Mouse (Mus musculus): Measurements from ENCODE around the gene Insm1. TPM values are rescaled to one million over a fixed set of nuclear protein-coding genes. Genes with fewer than 3 reads are reported as not detected.

Gene Insm1
- polyA plus RNA-seq, 1 experiment = 1.2 TPM

GRCm38 (mm10) chr2:146259787-146260560 is 38.3 kb downstream of the Insm1 start:
- DNase-seq (ENCODE audit: low read depth, low spot score) = no peak
- WGBS = 84% methylated on average over 18 of the region's 18 CpGs

GRCm38 (mm10) chr2:146261146-146261545 is 39.4 kb downstream of the Insm1 start:
- no peak for DNase-seq (ENCODE audit: low read depth, low spot score)
- 89% methylated on average over 4 of the region's 4 CpGs for WGBS

- no peak for DNase-seq (ENCODE audit: low read depth, low spot score)
- WGBS = 82% methylated on average over 10 of the region's 10 CpGs
Measured at GRCm38 (mm10) chr2:146262215-146262614, 40.5 kb downstream of the Insm1 start.

DNA sequence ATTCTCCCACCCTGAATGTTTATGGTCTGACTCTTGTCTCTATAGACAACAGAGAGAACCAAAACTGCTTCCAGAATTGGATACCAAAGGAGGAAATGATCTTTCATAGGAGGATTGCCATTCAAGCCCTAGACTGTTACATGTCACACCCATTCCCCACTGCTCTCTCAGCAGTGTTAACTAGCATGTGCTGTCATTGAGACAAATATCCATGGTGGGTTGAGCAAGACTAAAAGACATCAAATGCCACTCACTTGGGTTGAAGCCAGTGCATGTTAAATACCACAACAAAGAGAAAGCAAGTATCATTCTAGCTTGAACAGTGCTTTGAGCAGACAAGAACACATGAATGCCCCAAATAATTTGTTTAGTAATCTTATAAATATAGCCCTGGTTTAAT is 41.2 kb downstream of the Insm1 start:
- no peak for DNase-seq (ENCODE audit: low read depth, low spot score)

- DNase-seq (ENCODE audit: low read depth, low spot score) = no peak
- WGBS = 53% methylated on average over 4 of the region's 4 CpGs
Measured at GRCm38 (mm10) chr2:146265045-146265444, 43.3 kb downstream of the Insm1 start.

DNA sequence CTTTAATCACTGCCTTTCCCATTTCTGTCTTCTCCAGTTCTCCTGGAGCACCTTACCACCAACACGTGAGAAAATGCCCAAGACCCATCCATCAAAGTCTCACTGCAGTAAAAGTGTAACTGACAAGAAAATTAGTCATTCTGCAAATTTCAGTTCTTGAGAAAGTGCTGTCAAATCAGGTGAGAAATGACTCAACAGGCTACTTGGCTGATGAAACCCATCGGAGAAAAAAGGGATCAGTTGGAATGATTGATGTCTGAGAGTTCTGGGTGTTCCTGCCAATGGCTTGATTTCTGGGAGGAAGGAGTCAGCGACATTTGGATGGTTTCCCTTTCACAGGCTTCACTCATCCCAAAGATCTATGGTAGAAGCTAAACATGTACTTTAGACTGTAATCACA is 44.8 kb downstream of the Insm1 start:
- 84% methylated on average over 3 of the region's 3 CpGs for WGBS
- no peak for DNase-seq (ENCODE audit: low read depth, low spot score)
